Mouse (Mus musculus): Measurements from ENCODE around the gene Accsl.

GRCm38 (mm10) chr2:93822045-93822749 lies 46.8 kb downstream of the Accsl start, which contains the start of gene Ext2:
- TF ChIP-seq CTCF (IDR thresholded peaks at IDR 0.05; ENCODE audit: low read depth, low read length) (peak; percentile 96), POLR2AphosphoS5 (IDR thresholded peaks at IDR 0.05; ENCODE audit: insufficient replicate concordance, low read depth, low read length) (no peak), GATA1 (IDR thresholded peaks at IDR 0.05; ENCODE audit: borderline replicate concordance, low read length) (no peak), TAL1 (conservative IDR thresholded peaks at IDR 0.05; ENCODE audit: low read depth, low read length) (no peak)
